9 mouse cellular contexts compared by ENCODE assay signal in genomic region chr13:40736107-40736780, GRCm38 (mm10). TPM values are rescaled to one million over a fixed set of nuclear protein-coding genes. Genes with fewer than 3 reads are reported as not detected.
DNase-seq lines count a peak whose midpoint lies in the region; ATAC-seq lines count a peak whose summit lies in the region.
"Had no signal": no experiment of that assay in that cellular context is flagged by ENCODE, and none has a peak within 500 bp of the region (broad histone marks: within the 10 kb centered on the region; RNA-seq: fewer than 3 reads in every experiment).

No protein-coding gene starts in this region.

- no peak for ATAC-seq in forebrain, embryonic 13.5 days
- no peak for ATAC-seq in forebrain, embryonic 14.5 days
- ATAC-seq in liver, embryonic 11.5 days (replicated peaks; ENCODE audit: low FRiP score) = no peak
- ATAC-seq in hindbrain, embryonic 15.5 days (ENCODE audit: low FRiP score, low read depth) = no peak
- no peak for ATAC-seq in neural tube, embryonic 12.5 days (ENCODE audit: low FRiP score, low read depth)

- WGBS in forebrain, embryonic 13.5 days = 4% methylated on average over 19 of the region's 19 CpGs
- 5% methylated on average over 19 of the region's 19 CpGs for WGBS in forebrain, embryonic 14.5 days
- 10% methylated on average over 19 of the region's 19 CpGs for WGBS in liver, embryonic 11.5 days
- WGBS in hindbrain, embryonic 15.5 days = 10% methylated on average over 19 of the region's 19 CpGs
- 7% methylated on average over 19 of the region's 19 CpGs for WGBS in neural tube, embryonic 12.5 days

- no peak overlapping the region for H3K4me2 ChIP-seq in forebrain, embryonic 13.5 days
- H3K4me2 ChIP-seq in forebrain, embryonic 14.5 days (ENCODE audit: low read length) = no peak overlapping the region
- peak overlapping the region; percentile 42 for H3K4me2 ChIP-seq in liver, embryonic 11.5 days
- peak overlapping the region; percentile 32; the same call in 1 of the 2 replicates for H3K4me2 ChIP-seq in hindbrain, embryonic 15.5 days
- H3K4me2 ChIP-seq in neural tube, embryonic 12.5 days (replicated peaks) = peak overlapping the region; percentile 44

- H3K27ac ChIP-seq in forebrain, embryonic 13.5 days = no peak overlapping the region
- no peak overlapping the region for H3K27ac ChIP-seq in forebrain, embryonic 14.5 days (ENCODE audit: low read depth, low read length)
- H3K27ac ChIP-seq in liver, embryonic 11.5 days (ENCODE audit: low read depth, low read length) = no peak overlapping the region
- H3K27ac ChIP-seq in hindbrain, embryonic 15.5 days (replicated peaks) = no peak overlapping the region
- no peak overlapping the region for H3K27ac ChIP-seq in neural tube, embryonic 12.5 days

- peaks cover 20% of the 10 kb centered on the region for H3K4me1 ChIP-seq in forebrain, embryonic 13.5 days
- peaks cover 5% of the 10 kb centered on the region for H3K4me1 ChIP-seq in forebrain, embryonic 14.5 days (ENCODE audit: control insufficient read depth, insufficient read depth, low read length)
- H3K4me1 ChIP-seq in liver, embryonic 11.5 days (replicated peaks; ENCODE audit: control insufficient read depth, insufficient read depth, low read length) = 0 out of 2 replicates have a peak, but pooled peaks cover 5% of the 10 kb centered on the region
- H3K4me1 ChIP-seq in hindbrain, embryonic 15.5 days (replicated peaks) = peaks cover 38% of the 10 kb centered on the region
- peaks cover 26% of the 10 kb centered on the region for H3K4me1 ChIP-seq in neural tube, embryonic 12.5 days

- no peak overlapping the region for H3K9ac ChIP-seq in forebrain, embryonic 13.5 days
- no peak overlapping the region for H3K9ac ChIP-seq in forebrain, embryonic 14.5 days (ENCODE audit: low read length)
- H3K9ac ChIP-seq in liver, embryonic 11.5 days (ENCODE audit: low read depth, low read length) = no peak overlapping the region
- no peak overlapping the region for H3K9ac ChIP-seq in hindbrain, embryonic 15.5 days
- H3K9ac ChIP-seq in neural tube, embryonic 12.5 days = no peak overlapping the region

- no peaks in the 10 kb centered on the region for H3K9me3 ChIP-seq in forebrain, embryonic 13.5 days (replicated peaks)
- H3K9me3 ChIP-seq in forebrain, embryonic 14.5 days (replicated peaks; ENCODE audit: control insufficient read depth, low read length) = no peaks in the 10 kb centered on the region
- no peaks in the 10 kb centered on the region for H3K9me3 ChIP-seq in liver, embryonic 11.5 days (ENCODE audit: control insufficient read depth, low read length)
- H3K9me3 ChIP-seq in hindbrain, embryonic 15.5 days = no peaks in the 10 kb centered on the region; the same call in 1 of the 2 replicates
- H3K9me3 ChIP-seq in neural tube, embryonic 12.5 days = no peaks in the 10 kb centered on the region

- H3K36me3 ChIP-seq in forebrain, embryonic 13.5 days (ENCODE audit: poor library complexity, severe bottlenecking) = no peaks in the 10 kb centered on the region
- no peaks in the 10 kb centered on the region for H3K36me3 ChIP-seq in forebrain, embryonic 14.5 days (ENCODE audit: control insufficient read depth, insufficient read depth, low read length)
- no peaks in the 10 kb centered on the region for H3K36me3 ChIP-seq in liver, embryonic 11.5 days (ENCODE audit: control insufficient read depth, insufficient read depth, low read length)
- H3K36me3 ChIP-seq in hindbrain, embryonic 15.5 days = no peaks in the 10 kb centered on the region
- H3K36me3 ChIP-seq in neural tube, embryonic 12.5 days = no peaks in the 10 kb centered on the region

- H3K4me3 ChIP-seq in forebrain, embryonic 13.5 days = 0 out of 2 replicates have a peak overlapping the region, but pooled peaks have one; percentile 4
- no peak overlapping the region for H3K4me3 ChIP-seq in forebrain, embryonic 14.5 days (ENCODE audit: low read depth, low read length)
- H3K4me3 ChIP-seq in liver, embryonic 11.5 days (ENCODE audit: low read depth, low read length) = no peak overlapping the region; the same call in 1 of the 2 replicates
- peak overlapping the region; percentile 8; the same call in 1 of the 2 replicates for H3K4me3 ChIP-seq in hindbrain, embryonic 15.5 days
- H3K4me3 ChIP-seq in neural tube, embryonic 12.5 days = no peak overlapping the region

- DNase-seq in forebrain, embryonic 14.5 days (ENCODE audit: low spot score) = no peak
- DNase-seq in liver, embryonic 11.5 days (ENCODE audit: low spot score) = no peak
- DNase-seq in liver = no peak
- DNase-seq in urinary bladder, postnatal 14 days (ENCODE audit: low spot score) = no peak
- DNase-seq in right cerebral cortex, postnatal 36 days (ENCODE audit: low spot score in 2 of 2) = no peak
- DNase-seq: lung, postnatal 10 days had no signal

- peaks cover 100% of the 10 kb centered on the region for H3K27me3 ChIP-seq in forebrain, embryonic 13.5 days
- H3K27me3 ChIP-seq in forebrain, embryonic 14.5 days (replicated peaks; ENCODE audit: control insufficient read depth, insufficient read depth, low read length) = peaks cover 98% of the 10 kb centered on the region
- H3K27me3 ChIP-seq in liver, embryonic 11.5 days (replicated peaks; ENCODE audit: control insufficient read depth, insufficient read depth, low read length) = peaks cover 100% of the 10 kb centered on the region
- H3K27me3 ChIP-seq in hindbrain, embryonic 15.5 days = peaks cover 70% of the 10 kb centered on the region
- H3K27me3 ChIP-seq in neural tube, embryonic 12.5 days (replicated peaks) = peaks cover 89% of the 10 kb centered on the region

RNA-seq across cellular contexts. Expression of gene Tfap2a, which starts 1.9 kb away (rescaled TPM):
- 0.46 and 0.73 TPM in 2 replicates for polyA plus RNA-seq in forebrain, embryonic 13.5 days (2015; fragmentation: Nextera tagmentation; extraction: Ambion mirVana)
- polyA plus RNA-seq in forebrain, embryonic 14.5 days (2014; fragmentation: Nextera tagmentation; extraction: Ambion mirVana) = 0.20 and 0.41 TPM in 2 replicates
- 0.22 and 0.34 TPM in 2 replicates for polyA plus RNA-seq in liver, embryonic 11.5 days (2014; fragmentation: Nextera tagmentation; extraction: Ambion mirVana)
- 10.5 and 11.5 TPM in 2 replicates for polyA plus RNA-seq in hindbrain, embryonic 15.5 days (2015; fragmentation: Nextera tagmentation; extraction: Ambion mirVana)
- 15.5 and 21.6 TPM in 2 replicates for polyA plus RNA-seq in neural tube, embryonic 12.5 days (2016; fragmentation: Nextera tagmentation; extraction: Ambion mirVana)

Comparison
In these comparisons a context has a peak if more than half of its experiments do, and no peak if none do; other contexts are left out.
1. H3K4me3 ChIP-seq: peak in forebrain, embryonic 13.5 days (single experiment) and hindbrain, embryonic 15.5 days (single experiment); none in forebrain, embryonic 14.5 days (single experiment), liver, embryonic 11.5 days (single experiment) and neural tube, embryonic 12.5 days (single experiment).
2. H3K4me2 ChIP-seq: peak in liver, embryonic 11.5 days (single experiment), hindbrain, embryonic 15.5 days (single experiment) and neural tube, embryonic 12.5 days (single experiment); none in forebrain, embryonic 13.5 days (single experiment) and forebrain, embryonic 14.5 days (single experiment).